Mouse (Mus musculus) thymus, adult 2 months (tissue): ENCODE data around the gene Aaed1.

ENCODE experiments used
- CTCF ChIP-seq: fragments of 200-500 bp; IDR thresholded peaks from 2 replicates; pipeline ENCODE4 v1.5.1; 2012; ENCODE audit warnings: mild to moderate bottlenecking, control low read depth, low read length, moderate library complexity, borderline replicate concordance; ENCODE audit not compliant: control insufficient read depth, poor library complexity, insufficient read depth; ENCODE audit errors: extremely low read depth
- POLR2A ChIP-seq: fragments of 200-500 bp; IDR thresholded peaks from 2 replicates; pipeline ENCODE4 v1.6.1; 2012; ENCODE audit warnings: mild to moderate bottlenecking, low read length, control low read depth, moderate library complexity; ENCODE audit not compliant: control insufficient read depth, poor library complexity, insufficient read depth; ENCODE audit errors: extremely low read depth

DNA sequence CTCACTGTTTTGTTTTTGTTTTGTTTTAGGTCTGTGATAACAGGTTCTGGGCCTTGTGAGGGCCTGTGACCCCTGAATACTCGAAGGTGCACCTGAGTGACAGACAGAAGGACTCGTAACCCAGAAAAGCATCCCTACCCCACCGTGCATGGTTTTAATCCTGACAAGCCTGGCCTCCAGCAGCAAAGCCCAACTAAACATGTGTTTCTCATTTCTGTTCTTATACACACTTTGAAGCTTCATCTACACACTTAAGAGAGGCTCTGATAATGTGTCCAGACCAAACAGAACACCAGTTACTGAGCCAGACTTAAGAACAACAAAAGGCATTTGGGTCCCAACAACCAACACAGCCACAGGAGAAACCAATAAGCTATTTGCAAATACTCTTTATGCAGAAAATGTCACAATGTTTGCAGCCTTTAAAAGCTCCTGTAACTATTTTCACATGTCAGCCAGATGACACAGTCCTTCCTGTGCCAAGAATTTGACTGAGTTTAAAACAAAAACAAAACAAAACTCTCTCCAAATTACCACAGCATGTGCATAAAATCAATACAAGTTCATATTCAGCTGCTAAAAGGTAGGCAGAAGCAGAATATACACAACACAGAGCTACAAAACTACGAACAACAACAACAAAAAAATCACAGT is 77.3 kb downstream of the Aaed1 start:
- TF ChIP-seq CTCF (no peak), POLR2A (no peak)
